Mouse (Mus musculus) erythroblast, adult 5-6 weeks (primary cell): Measurements from ENCODE around the gene Fbn1. TPM values are rescaled to one million over a fixed set of nuclear protein-coding genes. Genes with fewer than 3 reads are reported as not detected.
"Not testable (repeated sequence)": the region's sequence is repeated elsewhere in the genome, so short reads cannot be mapped to it uniquely, and the experiment has no call there.

Experiments
- ATAC-seq: replicated peaks from 2 replicates; pipeline ENCODE4 v1.8.0; 2016; ENCODE audit warnings: moderate number of reproducible peaks, mild to moderate bottlenecking, moderate TSS enrichment, inconsistent platforms; ENCODE audit not compliant: poor library complexity, low FRiP score, severe bottlenecking
- total RNA-seq, 2 experiments: library from RNA; stranded (forward) in 1 of 2; stranded (reverse) in 1 of 2; fragments of 150-400 nt in 1 of 2; fragments of 200-764, 138-1000 nt in 1 of 2; gene quantifications; 2 replicates each; pipeline versions ENCODE4 v1.2.3 to v1.2.4; 2015 to 2017; ENCODE audit warnings: low replicate concordance in 2 of 2

Fbn1 gene
- total RNA-seq, 2 experiments from 2014 or later, result not detected

- ATAC-seq, result no peak
These were observed 193.4 kb downstream of the Fbn1 start for GRCm38 (mm10) chr2:125314169-125314925.

DNA sequence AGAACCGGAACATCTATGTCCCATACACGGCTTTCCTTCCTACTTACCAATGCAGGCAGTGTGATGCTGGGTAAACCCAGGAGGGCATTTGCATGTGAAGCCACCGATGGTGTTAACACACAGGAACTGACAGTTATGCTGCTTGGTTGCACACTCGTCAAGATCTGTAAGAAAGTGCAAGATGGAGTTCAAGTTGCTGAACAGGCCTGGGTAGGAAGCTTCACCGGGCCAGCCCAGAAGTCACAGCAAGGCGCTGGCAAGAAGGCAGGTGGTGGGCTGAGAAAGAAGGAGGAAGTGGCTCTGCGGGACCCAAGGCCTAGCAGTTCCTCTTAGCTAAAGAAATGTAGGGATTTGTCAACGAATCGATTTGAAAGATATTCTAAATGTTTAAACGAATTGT lies 198.1 kb downstream of the Fbn1 start:
- no peak for ATAC-seq

DNA sequence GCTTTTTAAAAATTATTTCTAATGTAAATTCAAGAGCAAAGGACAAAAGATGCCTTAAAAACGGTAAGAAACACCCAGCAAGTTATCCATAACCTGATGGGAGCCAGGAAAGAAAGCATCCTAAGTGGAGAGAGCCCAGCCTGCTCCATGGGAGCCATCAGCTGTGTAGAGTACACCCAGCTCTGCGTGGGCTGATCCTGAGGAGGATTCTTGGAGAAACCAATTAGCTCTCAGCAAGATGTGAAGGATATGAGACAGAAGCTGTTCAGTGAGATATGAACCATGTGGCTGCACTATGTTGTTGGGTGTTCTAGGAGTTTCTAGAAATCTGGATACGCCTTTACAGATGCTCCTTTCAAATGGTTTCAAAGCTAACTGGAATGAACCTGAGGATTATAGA lies 202.1 kb downstream of the Fbn1 start:
- no peak for ATAC-seq

- no peak for ATAC-seq
These were observed 203.0 kb downstream of the Fbn1 start for GRCm38 (mm10) chr2:125304746-125305145.

DNA sequence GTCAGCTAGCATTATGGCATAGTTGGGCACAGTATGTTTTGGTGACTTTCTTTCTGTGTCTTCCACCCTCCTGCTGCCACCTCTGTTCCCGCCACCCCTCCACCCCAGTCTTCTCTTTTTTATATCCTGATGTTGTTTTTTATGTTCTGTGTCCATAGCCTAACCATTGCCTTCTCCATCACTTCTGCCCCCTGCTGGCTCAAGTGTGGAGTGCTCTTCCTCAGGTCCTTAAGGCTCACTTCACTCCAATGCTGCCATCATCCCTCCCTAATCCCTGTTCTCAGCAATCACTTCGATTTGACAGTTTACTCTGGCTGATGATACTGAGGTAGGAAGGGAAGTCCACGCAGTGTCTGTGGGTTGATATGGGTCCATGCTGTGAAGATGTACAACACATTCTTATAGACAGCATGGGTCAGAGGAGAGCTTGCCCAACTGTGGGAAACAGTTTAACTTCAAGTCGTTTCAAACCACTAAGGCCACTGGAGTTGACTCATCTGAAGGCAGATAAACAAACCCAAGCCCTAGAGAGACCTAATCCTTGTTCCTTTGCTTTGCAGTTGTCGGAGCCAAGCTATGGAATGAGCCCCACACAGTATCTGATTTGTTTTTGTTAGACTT lies 203.9 kb downstream of the Fbn1 start:
- ATAC-seq, result no peak

- no peak for ATAC-seq
These were observed 205.2 kb downstream of the Fbn1 start for GRCm38 (mm10) chr2:125302625-125302924.

DNA sequence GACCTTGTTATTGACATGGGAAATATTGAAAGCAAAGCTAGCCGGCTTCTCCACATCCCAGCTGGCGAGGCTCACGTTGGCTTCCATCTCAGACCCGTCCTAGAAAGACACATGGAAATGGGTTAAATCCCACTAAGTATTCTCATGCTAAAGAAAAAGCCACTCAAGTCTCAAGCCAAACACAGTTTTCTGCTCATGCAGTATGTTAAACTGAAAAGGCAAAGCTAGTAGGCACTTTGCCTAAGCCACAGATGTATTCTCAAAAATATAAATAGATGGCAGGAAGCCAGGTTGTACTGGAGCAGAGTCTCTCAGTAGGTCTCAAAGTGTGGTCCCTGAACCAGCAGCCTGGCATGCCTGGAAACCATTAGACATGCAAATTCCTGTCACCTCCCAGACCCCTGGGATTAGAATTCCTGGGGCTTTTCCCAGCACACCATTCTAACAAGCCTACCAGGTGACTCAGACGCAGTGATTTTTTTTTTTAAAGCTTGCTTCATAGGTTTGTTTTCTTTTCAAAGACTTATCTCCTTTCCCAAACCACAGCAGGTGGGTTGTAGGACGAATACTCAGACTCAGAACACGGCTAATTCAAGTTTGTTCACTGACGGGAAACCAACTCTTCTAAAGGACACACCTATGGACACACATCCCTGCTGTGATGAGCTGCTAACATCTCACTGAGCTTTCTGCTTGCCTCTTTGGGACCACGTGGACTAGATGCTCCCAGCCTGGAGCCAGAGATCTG lies 205.7 kb downstream of the Fbn1 start:
- no peak for ATAC-seq

GRCm38 (mm10) chr2:125298841-125299240 lies 209.0 kb downstream of the Fbn1 start:
- ATAC-seq, result no peak

GRCm38 (mm10) chr2:125295526-125295925 lies 212.3 kb downstream of the Fbn1 start:
- no peak for ATAC-seq

GRCm38 (mm10) chr2:125293969-125294491 lies 213.8 kb downstream of the Fbn1 start:
- ATAC-seq, result no peak

DNA sequence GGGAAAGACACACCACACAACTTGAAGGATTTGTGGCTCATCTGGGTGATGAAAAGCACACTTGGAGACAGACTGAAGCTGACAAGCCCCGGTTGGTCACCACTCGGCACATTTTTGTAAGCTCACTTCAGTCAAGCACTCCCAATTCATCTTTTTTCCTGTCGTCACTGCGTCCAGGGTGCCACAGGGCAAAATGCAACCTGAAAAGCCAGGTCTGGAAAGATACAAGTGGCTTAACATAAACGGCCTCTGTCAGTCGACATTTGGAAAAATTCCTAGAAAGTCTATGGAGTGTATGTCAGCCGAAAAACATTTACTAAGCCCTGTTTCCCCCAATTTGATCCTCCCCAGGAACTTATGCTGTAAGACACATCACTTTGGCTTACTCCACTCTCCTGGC lies 215.2 kb downstream of the Fbn1 start:
- ATAC-seq, result no peak

DNA sequence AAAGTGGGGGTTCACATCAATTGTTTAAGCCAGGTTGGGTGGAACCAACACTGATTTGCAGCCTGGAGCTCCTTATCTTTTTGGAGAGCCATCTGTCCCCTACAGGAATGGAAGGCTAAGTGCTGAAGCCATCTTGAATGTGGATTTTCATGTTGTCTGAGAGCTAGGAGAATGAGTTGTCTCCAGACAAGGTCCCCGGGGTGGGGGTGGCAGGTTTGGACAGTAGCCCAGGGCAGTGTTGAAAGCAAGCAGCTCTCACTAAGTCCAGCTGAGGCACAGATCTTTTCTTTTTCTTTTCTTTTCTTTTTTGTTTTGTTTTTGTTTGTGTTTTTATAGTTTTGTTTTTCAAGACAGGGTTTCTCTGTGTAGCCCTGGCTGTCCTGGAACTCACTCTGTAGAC lies 216.7 kb downstream of the Fbn1 start:
- ATAC-seq, result no peak

GRCm38 (mm10) chr2:125290197-125290965 lies 217.4 kb downstream of the Fbn1 start:
- no peak for ATAC-seq

GRCm38 (mm10) chr2:125285777-125286176 lies 222.0 kb downstream of the Fbn1 start:
- no peak for ATAC-seq

DNA sequence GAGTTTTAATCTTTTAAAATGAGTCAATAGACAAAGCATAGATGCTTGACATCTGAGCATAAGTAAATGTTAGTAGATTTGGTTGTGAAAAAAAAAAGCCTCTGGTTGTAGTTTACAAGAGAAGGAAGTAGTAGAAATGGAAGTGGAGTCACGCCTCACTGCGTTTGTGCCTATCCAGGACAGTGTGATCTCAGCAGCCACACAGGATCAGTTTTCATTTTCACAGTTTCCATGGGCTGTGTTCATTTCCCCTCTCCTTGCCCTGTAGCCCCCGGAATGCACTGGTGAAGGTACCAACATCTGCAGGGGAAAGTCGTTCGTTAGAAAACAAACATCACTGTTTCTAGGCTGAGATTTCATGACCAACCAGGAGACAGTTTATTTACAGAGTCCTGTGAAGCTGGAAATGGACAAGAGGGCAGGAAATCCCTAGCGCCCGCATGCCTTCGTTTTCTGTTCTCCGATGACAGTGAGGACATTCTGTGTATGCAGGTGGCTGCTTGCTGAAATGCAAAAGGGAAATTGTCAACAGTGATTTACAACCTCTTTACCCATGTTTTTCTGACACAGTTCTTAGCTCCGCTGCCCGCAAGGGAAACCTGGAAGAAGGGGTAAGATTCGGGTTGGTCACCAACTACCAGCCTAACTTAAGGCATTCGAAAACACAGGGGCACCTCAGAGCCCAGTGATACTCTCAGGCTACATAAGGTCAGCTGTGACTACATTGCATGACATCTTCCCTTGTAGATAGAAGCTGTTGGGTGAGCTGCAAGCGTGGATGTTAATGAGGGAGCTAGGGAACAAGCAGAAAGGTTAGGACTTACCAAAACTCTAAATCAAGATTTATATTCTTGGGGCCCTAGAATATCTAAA lies 225.2 kb downstream of the Fbn1 start:
- ATAC-seq, result no peak

DNA sequence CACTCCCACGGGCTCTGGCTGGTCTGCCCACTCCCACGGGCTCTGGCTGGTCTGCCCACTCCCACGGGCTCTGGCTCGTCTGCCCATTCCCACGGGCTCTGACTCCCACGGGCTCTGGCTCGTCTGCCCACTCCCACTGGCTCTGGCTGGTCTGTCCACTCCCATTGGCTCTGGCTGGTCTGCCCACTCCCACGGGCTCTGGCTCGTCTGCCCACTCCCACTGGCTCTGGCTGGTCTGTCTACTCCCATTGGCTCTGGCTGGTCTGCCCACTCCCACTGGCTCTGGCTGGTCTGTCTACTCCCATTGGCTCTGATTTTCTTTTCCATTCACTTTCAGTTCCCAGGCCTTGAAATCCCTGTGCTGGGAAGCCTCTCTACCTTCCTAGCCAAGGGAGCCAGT lies 227.8 kb downstream of the Fbn1 start:
- not testable (repeated sequence) for ATAC-seq

- no peak for ATAC-seq
These were observed 229.3 kb downstream of the Fbn1 start for GRCm38 (mm10) chr2:125278474-125278873.

- ATAC-seq, result no peak
These were observed 231.1 kb downstream of the Fbn1 start for GRCm38 (mm10) chr2:125276692-125277091.

- no peak for ATAC-seq
These were observed 232.2 kb downstream of the Fbn1 start for GRCm38 (mm10) chr2:125275617-125276016.
